Mouse (Mus musculus) kidney, adult 2 months (tissue): Measurements from ENCODE around the gene Bahd1. TPM values are rescaled to one million over a fixed set of nuclear protein-coding genes. Genes with fewer than 3 reads are reported as not detected.

Experiments used
- DNase-seq: peaks from one replicate; pipeline ENCODE4 v3.0.0; 2021
- H3K27ac ChIP-seq: fragments of 200-500 bp; 2 replicates; pipeline ENCODE4 v1.5.1; 2012; ENCODE audit warnings: low read depth, low read length, control low read depth, inconsistent platforms; ENCODE audit not compliant: insufficient read depth
- H3K27me3 ChIP-seq: fragments of 200-500 bp; replicated peaks from 2 replicates; pipeline ENCODE4 v1.6.1; 2012; ENCODE audit warnings: mild to moderate bottlenecking, moderate library complexity, low read length, inconsistent platforms; ENCODE audit not compliant: control insufficient read depth, insufficient read depth
- H3K36me3 ChIP-seq: fragments of 200-500 bp; 2 replicates; pipeline ENCODE4 v1.6.1; 2012; ENCODE audit warnings: mild to moderate bottlenecking, moderate library complexity, low read length, inconsistent platforms; ENCODE audit not compliant: control insufficient read depth, insufficient read depth
- H3K4me1 ChIP-seq: fragments of 200-500 bp; 2 replicates; pipeline ENCODE4 v1.6.1; 2011; ENCODE audit warnings: low read length; ENCODE audit not compliant: control insufficient read depth, insufficient read depth
- H3K4me3 ChIP-seq: fragments of 200-500 bp; 2 replicates; pipeline ENCODE4 v1.5.1; 2011; ENCODE audit warnings: mild to moderate bottlenecking, low read depth, low read length, control low read depth; ENCODE audit not compliant: insufficient read depth
- CTCF ChIP-seq: fragments of 200-500 bp; conservative IDR thresholded peaks from 2 replicates; pipeline ENCODE4 v1.5.1; 2011; ENCODE audit warnings: low read depth, mild to moderate bottlenecking, control low read depth, low read length, moderate library complexity, mixed read lengths; ENCODE audit not compliant: insufficient read depth, insufficient read length
- POLR2A ChIP-seq: fragments of 200-500 bp; IDR thresholded peaks from one replicate; pipeline ENCODE4 v1.6.1; 2011; ENCODE audit warnings: low read depth, low read length, control low read depth
- WGBS: fragments of 180-500 bp; shearing (Covaris S2); methylation state at CpG from one replicate; pipeline ENCODE4 v1.1.7; 2018; 5-methylcytosine and 5-hydroxymethylcytosine counted together
- polyA plus RNA-seq: library from polyadenylated mRNA; depleted of rRNA; stranded (reverse); fragments of >200 nt; gene quantifications from 2 replicates; pipeline ENCODE4 v1.2.3, GENCODE M21; 2012; rRNA removed

The Bahd1 gene
- polyA plus RNA-seq, 1 experiment, result 17.5 TPM

GRCm38 (mm10) chr2:118963007-118963675, 63.0 kb downstream of the Bahd1 start:
- H3K36me3 ChIP-seq, result no peaks in the 10 kb centered on the region
- DNase-seq, result no peak
- no peak overlapping the region for H3K27ac ChIP-seq
- WGBS, result 61% methylated on average over 9 of the region's 9 CpGs
- no peaks in the 10 kb centered on the region for H3K27me3 ChIP-seq
- no peaks in the 10 kb centered on the region for H3K4me1 ChIP-seq
- no peak for TF ChIP-seq CTCF
- no peak overlapping the region for H3K4me3 ChIP-seq

DNA sequence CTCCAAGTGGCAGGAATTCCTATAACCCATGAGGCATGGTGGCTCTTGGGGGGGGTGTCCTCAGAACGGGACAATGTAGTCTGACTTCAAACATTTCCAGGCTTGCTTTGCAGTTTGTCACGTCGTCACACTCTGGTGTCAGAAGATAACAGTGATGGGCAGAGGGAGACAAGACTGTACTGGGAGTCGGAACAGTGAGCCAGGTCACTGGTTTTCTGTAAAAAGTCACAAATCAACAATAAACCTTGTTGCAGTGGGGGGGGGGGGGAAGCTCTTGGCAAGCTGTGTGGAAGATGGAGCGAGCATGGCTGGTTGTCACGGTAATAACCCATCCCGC, 63.5 kb downstream of the Bahd1 start:
- DNase-seq, result no peak
- Histone ChIP-seq H3K27ac (no peak overlapping the region), H3K4me3 (no peak overlapping the region), H3K27me3 (no peaks in the 10 kb centered on the region), H3K4me1 (no peaks in the 10 kb centered on the region), H3K36me3 (no peaks in the 10 kb centered on the region)
- TF ChIP-seq CTCF (no peak), POLR2A (no peak)
- 63% methylated on average over 7 of the region's 7 CpGs for WGBS

GRCm38 (mm10) chr2:118969585-118970147, 69.5 kb downstream of the Bahd1 start:
- no peaks in the 10 kb centered on the region for H3K27me3 ChIP-seq
- no peak for DNase-seq
- H3K36me3 ChIP-seq, result no peaks in the 10 kb centered on the region
- TF ChIP-seq POLR2A (no peak), CTCF (no peak)
- H3K4me1 ChIP-seq, result no peaks in the 10 kb centered on the region; the same call in 1 of the 2 replicates
- 89% methylated on average over 11 of the region's 11 CpGs for WGBS
- no peak overlapping the region for H3K4me3 ChIP-seq
- no peak overlapping the region for H3K27ac ChIP-seq

- 84% methylated on average over 5 of the region's 5 CpGs for WGBS
- Histone ChIP-seq H3K36me3 (no peaks in the 10 kb centered on the region), H3K27me3 (no peaks in the 10 kb centered on the region), H3K4me1 (peaks cover 6% of the 10 kb centered on the region; the same call in 1 of the 2 replicates), H3K27ac (no peak overlapping the region), H3K4me3 (no peak overlapping the region)
- DNase-seq, result no peak
- no peak for TF ChIP-seq POLR2A
- TF ChIP-seq CTCF, result no peak
These were observed 71.9 kb downstream of the Bahd1 start for GRCm38 (mm10) chr2:118972048-118972447.

GRCm38 (mm10) chr2:118972687-118973376, 72.7 kb downstream of the Bahd1 start:
- peak overlapping the region; percentile 43 for H3K4me3 ChIP-seq
- no peaks in the 10 kb centered on the region for H3K36me3 ChIP-seq
- WGBS, result 1% methylated on average over 33 of the region's 33 CpGs
- H3K4me1 ChIP-seq, result peaks cover 6% of the 10 kb centered on the region; the same call in 1 of the 2 replicates
- peak; percentile 89 for DNase-seq
- H3K27ac ChIP-seq, result no peak overlapping the region
- peak; percentile 73 for TF ChIP-seq CTCF
- TF ChIP-seq POLR2A, result no peak
- no peaks in the 10 kb centered on the region for H3K27me3 ChIP-seq

Other genes starting within 250 kb of the Bahd1 start
- 10.9 and 13.7 TPM in 2 replicates for gene Pak6, start 237.1 kb upstream of the Bahd1 start, polyA plus RNA-seq
- 0.03 and 0.05 TPM in 2 replicates for gene Ankrd63, start 196.4 kb upstream of the Bahd1 start, polyA plus RNA-seq
- 1.9 and 3.7 TPM in 2 replicates for gene Plcb2, start 171.9 kb upstream of the Bahd1 start, polyA plus RNA-seq
- 8.1 and 8.7 TPM in 2 replicates for gene Inafm2, start 154.6 kb upstream of the Bahd1 start, polyA plus RNA-seq
- 3.4 and 3.6 TPM in 2 replicates for gene Ccdc9b, start 137.7 kb upstream of the Bahd1 start, polyA plus RNA-seq
- gene Phgr1, start 127.6 kb upstream of the Bahd1 start, polyA plus RNA-seq, result not detected in 2 replicates
- 0.35 and 0.67 TPM in 2 replicates for gene Disp2, start 120.7 kb upstream of the Bahd1 start, polyA plus RNA-seq
- 0.56 and 0.61 TPM in 2 replicates for gene Knstrn, start 86.4 kb upstream of the Bahd1 start, polyA plus RNA-seq
- 215 and 219 TPM in 2 replicates for gene Ivd, start 38.4 kb upstream of the Bahd1 start, polyA plus RNA-seq
- 7.4 and 8.0 TPM in 2 replicates for gene Chst14, start 26.1 kb downstream of the Bahd1 start, polyA plus RNA-seq
- 9.5 and 11.9 TPM in 2 replicates for gene Ccdc32, start 129.0 kb downstream of the Bahd1 start, polyA plus RNA-seq
- gene Rpusd2, start 134.4 kb downstream of the Bahd1 start, polyA plus RNA-seq, result 3.6 and 4.0 TPM in 2 replicates
- 0.03 and 0.05 TPM in 2 replicates for gene Knl1, start 146.7 kb downstream of the Bahd1 start, polyA plus RNA-seq
- 0.99 and 1.2 TPM in 2 replicates for gene Rad51, start 212.4 kb downstream of the Bahd1 start, polyA plus RNA-seq